Mouse (Mus musculus): Measurements from ENCODE around the gene Uba6.

Gene Uba6

DNA sequence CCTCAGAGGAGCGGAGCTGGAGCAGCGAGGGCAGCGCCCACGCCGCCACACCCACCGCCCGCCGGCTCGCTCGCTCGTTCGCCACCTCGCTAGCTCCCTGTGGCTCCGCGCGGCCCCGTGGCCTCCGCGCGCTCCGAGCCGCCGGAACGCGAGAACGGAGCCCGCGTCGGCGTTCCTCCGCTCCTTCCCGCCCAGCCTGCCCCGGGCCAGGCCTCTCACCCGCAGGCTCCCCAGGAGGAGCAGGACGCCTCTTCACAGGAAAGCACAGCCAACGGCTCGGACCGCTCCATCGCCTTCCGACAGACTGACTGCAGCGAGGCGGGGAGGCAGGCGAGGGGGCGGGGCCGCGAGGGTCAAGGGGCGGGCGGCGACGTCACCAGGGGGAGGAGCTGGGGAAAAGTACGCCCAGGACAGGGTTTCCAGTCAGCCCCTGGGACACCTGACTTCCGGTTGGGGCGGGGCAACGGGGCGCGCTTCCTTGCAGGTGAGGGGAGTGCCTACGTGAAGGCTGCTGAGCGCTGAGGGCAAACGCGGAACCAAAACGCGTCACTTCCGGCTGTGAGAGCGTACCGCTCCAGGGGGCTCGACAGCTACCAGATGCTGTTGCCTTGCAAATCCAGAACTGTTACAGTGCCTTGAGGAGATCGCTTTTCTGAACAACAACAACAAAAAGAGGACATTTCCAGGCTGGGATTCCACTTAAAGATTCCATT lies at the start of gene Uba6:
Gene Uba6 (minus strand): TSS at position 355 of the 713 bp plus-strand sequence.
- DNase-seq (ENCODE audit: low spot score in 2 of 2) = peak; percentile 98 to 99

DNA sequence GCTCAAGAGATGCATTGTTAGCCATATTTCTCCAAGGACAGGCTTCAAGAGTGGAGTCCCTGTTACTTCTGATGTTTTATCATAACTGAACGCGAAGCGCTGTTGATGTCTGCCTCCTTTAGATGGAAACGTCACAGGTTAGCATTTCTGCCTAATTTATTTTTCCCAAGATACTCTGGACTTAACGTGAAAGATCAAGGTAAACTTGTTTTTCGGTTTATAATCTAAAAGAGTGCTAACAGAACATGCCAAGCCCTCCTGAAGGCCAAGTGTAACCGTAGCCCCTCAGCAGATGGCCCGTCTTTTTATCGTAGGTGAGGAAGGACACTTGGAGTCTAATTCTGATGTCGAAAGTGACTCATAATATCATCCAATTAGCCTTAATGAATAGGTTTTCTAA lies 25.2 kb upstream of the Uba6 start, which contains the start of gene Gnrhr:
Gene Gnrhr (minus strand): TSS at position 101 of the 400 bp plus-strand sequence.
- no peak for DNase-seq (ENCODE audit: low spot score in 2 of 2)

DNA sequence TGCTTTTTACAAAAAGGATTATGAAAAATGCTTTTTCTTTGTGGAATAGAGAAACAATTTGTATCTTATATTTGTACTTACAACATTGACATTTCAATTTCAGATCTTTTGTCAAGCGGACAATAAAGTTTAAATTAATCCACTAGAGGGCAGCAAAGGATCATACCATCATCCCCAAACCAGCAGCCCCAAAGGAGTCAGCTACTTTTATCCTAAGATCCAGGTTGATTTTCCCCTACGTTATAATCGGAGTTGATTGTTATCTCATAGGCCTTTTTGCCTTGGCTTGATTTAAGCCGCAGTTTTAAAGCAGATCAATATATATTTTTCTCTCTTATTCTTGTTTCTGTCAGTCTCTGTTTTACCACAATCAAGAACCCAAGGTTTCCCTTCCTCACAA lies 18.8 kb upstream of the Uba6 start:
- no peak for DNase-seq (ENCODE audit: low spot score in 2 of 2)

DNA sequence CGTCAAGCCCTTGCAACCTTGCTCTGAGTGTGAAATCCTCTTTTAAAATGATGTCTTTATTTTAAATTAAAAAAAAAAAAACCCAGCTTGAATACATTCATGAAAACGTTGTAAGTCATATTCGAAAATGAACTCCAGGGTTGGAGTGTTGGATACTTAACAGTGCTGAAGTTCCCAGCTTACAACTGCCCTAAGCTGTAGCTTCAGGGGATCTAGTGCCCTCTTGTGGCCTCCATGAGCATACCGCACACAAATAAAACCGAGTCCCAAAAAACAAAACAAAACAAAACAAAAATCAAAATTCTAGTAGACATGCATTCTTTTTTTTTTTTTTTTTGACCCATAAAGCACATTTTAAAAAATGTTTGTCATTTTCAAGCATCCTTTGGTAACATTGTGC lies 18.2 kb upstream of the Uba6 start:
- no peak for DNase-seq (ENCODE audit: low spot score in 2 of 2)

DNA sequence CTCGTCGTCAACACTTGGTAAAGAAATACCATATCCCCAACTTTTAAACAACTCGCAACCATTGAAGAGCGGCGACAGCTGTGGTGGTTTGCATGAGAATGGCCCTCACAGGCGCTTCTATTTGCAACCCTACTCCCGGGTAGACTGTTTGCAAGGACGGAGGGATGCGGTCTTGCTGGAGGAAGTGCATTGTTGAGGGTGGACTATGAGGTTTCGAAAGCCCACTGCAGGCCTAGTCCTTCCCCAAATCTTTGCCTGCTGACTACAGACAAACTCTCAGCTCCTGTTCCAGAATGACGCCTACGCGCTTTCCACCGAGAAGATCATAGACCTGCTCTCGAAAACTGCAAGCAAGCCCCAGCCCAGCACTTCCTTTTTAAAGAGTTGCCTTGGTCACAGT lies 17.7 kb upstream of the Uba6 start:
- no peak for DNase-seq (ENCODE audit: low spot score in 2 of 2)

DNA sequence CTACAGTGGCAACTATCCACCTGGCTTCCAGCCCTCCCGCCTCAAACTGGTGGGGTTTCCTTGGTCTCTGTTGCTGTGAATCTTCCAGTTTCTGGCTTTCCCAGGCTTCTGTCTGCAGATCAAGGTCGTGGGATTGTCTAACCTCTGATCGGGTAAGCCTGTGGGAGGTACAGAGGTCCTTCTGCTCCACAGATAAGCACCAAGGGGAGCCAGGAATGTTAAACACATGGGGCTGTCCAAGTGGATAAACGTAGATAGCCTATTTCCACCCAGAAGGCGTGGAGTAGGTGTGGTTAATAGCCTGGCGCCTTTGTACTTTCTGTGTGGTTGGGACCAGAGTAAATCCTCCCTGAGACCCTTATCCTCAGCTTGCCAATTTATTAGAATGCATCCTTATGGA lies 14.8 kb upstream of the Uba6 start:
- DNase-seq (ENCODE audit: low spot score in 2 of 2) = no peak

DNA sequence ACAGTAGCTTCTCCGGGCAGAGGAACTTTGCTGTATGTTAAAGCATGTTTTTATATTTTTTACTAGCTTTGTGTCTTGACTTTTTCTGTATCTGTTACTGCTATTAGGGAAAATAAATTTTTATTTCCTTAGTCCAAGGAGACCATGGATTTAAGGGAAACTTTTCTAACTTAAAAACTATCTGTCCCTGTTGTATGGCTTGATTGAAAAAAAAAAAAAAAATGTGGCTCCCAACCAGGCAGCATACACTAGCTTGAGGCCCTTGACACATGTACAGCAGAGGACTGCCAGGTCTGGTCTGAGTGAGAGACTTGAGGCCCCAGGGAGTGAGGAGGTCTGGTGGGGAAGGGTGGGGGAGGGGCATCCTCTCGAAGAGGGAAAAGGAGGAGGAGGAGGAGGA lies 1.2 kb upstream of the Uba6 start:
- no peak for DNase-seq (ENCODE audit: low spot score in 2 of 2)

DNA sequence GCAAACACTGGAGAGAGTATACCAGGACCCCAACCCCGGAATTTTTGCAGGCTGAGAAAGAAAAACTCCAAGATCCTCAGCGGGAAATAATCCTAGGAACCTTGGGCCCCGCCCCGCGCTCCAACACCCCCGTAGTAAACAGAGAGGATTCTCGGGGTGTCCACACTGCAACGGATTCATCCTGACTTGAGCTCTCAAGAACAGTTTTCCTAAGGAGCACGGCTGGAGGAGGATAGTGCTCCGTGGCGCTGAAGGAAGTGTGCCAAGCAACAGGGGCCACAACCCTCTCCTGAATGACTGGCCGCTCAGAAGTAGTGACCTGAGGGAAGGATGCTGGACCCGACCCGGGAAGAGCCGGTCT lies 535 bp downstream of the Uba6 start:
- DNase-seq (ENCODE audit: low spot score in 2 of 2) = no peak

DNA sequence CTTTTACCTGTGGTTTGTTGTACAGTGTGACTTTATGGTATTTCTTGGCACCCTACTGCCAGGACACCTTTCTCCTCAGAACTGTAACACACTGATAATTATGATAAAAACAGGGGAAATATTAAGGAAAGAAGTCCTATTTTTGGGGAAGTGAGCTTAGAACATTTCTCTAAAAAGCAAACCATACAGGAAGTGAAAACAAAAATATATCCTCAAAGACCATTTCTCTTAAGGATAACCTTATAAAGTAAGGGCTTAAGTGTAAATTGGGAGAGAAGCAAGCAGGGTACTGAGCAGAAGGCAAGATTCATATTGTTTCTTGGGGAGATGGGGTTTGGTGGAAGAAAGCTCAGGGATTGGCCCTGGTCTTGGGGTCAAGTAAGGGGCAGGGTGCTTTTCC lies 42.8 kb downstream of the Uba6 start:
- DNase-seq (ENCODE audit: low spot score in 2 of 2) = no peak

DNA sequence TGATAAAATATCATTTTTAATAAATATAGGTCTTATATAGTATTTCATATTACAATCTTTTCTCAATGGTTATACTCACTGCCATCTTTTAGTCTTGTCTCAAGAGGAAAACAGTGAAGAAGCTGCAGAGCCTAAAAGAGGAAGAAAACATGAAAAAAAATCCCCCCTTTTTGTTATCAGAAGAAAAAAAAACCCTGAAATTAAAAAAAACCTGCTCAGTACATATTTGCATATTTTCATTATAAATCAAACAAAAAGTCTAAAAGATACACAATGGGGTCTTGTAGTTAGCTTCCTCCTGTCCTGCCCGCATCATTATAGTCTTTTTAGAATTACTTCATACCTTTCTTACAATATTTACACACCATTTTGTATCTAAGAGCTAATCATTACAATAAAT lies 43.9 kb downstream of the Uba6 start:
- no peak for DNase-seq (ENCODE audit: low spot score in 2 of 2)

DNA sequence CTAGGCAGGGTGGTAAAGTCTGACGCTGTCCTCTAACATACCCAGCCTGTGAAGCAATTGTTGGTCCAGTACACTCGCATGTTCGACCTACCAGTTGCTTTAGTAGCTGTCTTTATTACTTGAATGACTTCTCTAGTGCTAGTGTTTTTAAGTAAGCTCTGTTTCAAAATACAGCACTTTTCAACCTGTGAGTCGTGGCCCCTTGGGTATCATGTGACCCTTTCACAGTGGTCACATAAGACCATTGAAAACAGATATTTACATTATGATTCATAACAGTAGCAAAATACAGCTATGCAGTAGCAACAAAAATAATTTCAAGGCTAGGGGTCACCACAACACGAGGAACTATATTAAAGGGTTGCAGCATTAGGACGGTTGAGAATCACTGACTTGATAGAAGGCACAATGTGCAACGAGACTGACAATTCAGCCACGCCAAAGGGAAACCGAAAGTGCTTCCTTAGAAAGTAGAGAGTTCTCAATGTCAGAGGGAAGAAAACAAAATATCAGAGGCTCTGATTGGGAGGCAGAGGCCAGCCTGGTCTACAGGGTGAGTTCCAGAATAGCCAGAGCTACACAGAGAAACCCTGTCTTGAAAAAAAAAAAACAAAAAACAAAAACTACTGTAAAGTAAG lies 54.0 kb downstream of the Uba6 start:
- no peak for DNase-seq (ENCODE audit: low spot score in 2 of 2)

DNA sequence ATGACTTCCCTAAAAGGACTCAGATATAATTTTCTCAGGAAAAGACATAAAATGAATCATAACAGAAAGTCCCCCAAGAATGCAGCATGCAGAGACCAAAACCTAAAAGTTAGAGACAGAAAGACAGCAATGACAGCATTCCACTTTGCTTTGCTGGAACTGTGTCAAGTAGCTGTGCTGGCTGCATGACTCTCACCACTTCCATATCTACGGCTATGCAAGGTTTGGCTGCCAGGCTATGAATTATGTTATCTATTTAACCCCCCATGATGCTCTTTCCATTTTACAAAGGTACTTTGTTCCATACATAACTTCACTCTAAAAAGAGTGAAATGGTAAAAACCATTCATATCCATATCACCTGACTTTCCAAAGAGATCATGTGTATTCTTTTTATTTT lies 58.6 kb downstream of the Uba6 start:
- no peak for DNase-seq (ENCODE audit: low spot score in 2 of 2)

DNA sequence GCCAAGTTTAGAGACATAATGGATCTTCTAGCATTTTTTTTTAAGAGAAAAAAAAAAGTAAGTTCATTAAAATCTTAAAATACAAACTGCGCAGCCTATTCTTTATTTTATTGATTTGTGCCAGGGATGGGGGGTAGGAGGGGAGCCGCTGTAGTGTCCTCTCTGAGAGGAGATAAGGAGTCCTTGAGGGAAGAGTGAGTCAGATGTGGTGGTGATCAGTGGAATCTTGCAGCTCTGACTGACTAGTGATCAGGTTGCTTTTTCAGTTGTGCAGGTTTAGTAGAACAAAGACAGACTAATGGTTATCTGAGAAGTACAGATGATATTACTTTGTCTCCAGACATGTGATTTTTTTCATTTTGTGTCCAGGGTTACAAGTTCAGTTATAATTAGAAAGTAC lies 59.6 kb downstream of the Uba6 start:
- no peak for DNase-seq (ENCODE audit: low spot score in 2 of 2)

DNA sequence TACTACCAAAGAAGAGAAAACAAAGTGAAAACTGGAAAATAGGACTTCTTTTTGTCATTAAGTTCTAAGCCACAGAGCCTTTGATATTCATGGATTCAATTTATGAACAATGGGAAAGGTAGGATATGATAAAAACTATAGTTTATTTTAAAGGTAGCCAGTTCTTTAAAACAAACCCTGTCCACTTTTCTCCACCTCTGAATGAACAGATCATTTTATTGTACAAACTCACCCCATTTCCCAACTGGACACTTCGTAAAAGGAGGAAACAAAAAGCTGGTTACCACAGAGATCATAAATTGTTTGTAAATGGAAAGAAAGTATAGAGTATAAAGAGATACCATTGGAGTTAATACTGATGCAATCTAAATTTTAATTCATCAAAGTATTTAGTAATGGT lies 61.5 kb downstream of the Uba6 start:
- no peak for DNase-seq (ENCODE audit: low spot score in 2 of 2)

DNA sequence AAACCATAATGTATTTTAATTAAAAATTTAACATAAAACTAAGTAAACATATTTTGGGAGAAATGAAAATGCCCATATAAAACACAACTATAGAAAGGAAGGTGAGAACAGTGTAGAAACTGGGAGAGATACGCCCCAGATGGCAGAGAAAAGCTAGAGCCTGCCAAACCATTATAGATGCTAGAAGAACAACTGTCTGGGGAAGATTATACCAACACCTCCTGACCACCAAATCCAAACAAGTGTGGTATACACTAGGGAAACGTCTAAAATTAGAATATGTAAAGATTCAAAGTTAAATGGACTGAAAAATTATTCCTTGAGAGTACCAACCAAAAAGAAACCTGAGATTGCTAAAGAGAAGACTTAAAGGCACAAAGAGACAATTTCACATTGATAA lies 66.0 kb downstream of the Uba6 start:
- no peak for DNase-seq (ENCODE audit: low spot score in 2 of 2)

DNA sequence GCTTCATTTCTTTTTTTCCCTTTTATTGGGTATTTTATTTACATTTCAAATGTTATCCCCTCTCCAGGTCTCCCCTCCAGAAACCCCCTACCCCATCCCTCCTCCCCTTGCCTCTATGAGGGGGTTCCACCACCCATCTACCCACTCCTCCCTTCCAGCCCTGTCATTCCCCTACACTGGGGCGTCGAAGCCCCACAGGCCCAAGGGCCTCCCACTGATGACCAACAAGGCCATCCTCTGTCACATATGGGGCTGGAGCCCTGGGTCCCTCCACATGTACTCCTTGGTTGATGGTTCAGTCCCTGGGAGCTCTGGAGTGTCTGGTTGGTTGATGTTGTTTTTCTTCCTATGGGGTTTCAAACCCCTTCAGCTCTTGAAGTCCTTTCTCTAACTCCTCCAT lies 70.4 kb downstream of the Uba6 start:
- no peak for DNase-seq (ENCODE audit: low spot score in 2 of 2)

DNA sequence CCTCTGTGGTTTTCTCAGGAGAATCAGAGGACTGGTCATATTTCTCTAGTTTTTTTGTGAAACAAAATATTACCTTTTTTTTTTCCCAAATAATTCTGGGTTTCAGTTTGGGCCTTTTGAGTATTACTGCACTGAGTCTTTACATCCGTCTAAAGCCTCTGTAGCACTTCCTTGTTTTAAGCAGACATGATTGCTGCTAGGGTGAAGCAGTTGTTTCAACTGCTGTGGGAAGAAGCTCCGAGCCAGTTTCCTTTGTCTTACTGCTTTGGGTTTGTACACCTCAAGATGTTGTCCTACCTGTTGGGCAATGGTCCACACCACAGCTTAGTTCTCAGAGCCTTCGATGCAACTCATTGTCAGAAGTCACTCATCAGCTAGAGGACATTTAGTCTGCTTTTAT lies 72.0 kb downstream of the Uba6 start:
- no peak for DNase-seq (ENCODE audit: low spot score in 2 of 2)

DNA sequence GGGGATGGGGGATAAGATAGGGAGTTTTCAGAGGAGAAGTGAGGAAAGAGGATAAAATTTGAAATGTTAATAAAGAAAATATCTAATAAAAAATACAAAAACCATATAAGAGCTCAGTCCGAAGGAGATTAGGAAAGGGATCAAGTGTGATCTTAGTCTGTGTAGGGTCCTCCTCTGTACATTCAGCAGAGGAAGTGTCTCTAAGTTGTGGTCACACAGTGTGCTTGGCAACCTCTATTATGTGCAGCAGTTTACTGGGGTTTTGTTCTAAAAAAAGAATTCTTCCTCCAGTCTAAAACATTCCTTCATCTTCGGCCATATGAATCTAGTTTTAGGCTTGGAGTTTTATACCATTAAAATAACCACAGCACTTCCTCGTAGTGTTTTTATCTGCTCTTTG lies 73.6 kb downstream of the Uba6 start:
- DNase-seq (ENCODE audit: low spot score in 2 of 2) = no peak

DNA sequence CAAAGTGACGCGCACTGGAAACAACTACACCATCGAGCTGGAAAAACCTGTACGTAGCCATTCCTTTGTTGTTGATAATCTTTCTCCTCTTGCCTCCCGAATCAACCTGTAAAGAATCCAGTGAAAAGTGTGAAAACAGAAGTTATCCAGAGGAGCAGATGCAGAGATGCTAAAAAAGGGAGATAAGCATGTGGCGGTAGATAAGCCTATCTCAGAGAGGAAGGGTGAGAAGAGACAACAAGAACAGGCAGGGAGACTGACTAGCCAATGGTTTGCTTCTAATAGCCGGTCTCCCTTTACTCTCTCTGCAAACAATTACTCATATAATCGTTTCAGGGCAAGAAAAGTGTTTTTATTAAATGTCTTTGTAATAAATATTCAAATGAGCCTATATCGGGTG lies 77.8 kb downstream of the Uba6 start:
- no peak for DNase-seq (ENCODE audit: low spot score in 2 of 2)

DNA sequence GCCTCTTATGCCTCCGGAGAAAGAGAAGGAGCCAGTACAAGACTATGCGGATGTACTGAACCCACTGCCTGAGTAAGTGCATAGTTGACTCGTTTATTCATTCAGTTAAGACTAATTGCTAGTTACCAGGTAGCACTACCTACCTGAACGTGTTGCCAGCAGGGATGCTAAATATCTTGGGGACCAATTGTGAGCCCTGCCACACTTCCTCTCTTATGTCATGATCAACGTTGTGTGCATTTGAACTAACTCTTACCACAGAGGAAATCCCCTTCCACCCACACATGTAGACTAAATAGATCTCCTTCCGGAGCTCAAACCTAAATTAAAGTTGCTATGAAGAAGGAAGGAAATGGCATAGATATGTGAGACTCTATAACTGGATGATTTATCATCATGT lies 85.9 kb downstream of the Uba6 start:
- DNase-seq (ENCODE audit: low spot score in 2 of 2) = no peak

DNA sequence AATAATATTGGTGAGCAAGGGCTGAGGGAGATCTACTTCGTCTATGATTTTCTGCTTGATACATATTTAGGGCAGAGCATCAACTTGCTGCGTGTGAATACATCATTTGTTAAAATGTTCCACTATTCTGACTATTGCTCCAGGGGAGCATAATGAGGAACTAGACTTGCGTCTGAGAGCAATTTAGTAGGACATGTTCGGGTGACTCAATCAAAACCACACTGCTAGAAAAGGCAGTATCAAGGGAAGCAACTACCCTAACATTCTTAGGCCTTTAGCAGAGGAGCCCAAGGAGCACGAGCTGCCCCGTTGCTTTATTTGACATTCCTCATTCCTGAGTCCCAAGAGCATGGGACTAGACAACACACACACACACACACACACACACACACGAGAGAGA lies 87.6 kb downstream of the Uba6 start:
- DNase-seq (ENCODE audit: low spot score in 2 of 2) = no peak

DNA sequence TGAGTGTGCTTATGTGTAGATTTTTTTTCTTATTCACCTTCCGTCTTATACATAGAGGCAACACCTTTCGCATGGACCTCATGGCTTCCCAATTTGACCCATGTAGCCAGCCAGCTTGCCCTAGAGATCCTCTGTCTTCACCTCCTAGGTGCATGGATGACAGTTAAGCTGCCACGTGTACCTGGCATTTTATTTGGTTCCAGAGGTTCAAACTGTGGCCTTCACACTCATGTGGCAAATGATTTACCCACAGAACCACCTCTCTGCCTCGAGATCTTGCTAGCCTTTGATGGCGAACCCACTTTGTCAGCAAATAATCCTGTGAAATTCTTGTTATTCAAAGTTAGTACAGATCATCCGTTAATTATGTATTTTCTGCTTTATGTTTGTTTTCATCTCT lies 88.6 kb downstream of the Uba6 start:
- no peak for DNase-seq (ENCODE audit: low spot score in 2 of 2)

DNA sequence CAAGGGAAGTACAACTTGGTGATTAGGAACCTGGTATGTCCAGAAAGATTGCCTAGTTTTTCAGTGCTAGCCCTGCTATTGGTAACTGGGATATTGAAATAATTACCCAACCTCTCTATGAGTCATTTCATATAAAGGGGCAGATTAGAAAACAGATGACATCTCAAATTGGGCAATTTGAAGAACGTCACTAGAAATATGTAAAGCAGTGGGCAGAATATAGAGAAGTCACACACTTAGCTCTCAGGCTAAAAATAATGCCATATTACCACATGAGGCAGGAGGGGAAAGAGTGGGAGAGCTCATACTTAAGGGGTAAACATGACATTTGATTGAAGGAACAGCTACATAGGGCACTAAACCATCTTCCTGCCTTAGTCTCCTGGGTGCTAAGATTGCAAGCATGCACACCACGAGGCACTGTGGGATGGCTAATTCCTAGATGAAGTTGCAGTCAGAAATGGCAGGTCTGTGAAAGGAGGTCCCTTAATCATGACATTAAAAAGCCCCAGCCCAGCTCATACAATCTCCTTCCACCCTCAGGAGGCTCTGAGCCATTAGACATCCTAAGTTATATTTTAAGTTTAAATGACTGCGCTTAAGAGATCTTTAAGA lies 93.8 kb downstream of the Uba6 start:
- no peak for DNase-seq (ENCODE audit: low spot score in 2 of 2)

Measured in urinary bladder, adult 18-20 months (tissue).